Mouse (Mus musculus) embryonic facial prominence, embryonic 12.5 days (tissue): ENCODE results near the gene Recql. TPM values are rescaled to one million over a fixed set of nuclear protein-coding genes. Genes with fewer than 3 reads are reported as not detected.

Source experiments
- ATAC-seq: fragments of 200-750 bp; cut with Nextera tagmentation; 2 replicates; pipeline ENCODE4 v1.8.0; 2017; ENCODE audit not compliant: insufficient number of reproducible peaks, insufficient read depth, low FRiP score, low TSS enrichment
- H3K27ac ChIP-seq: fragments of 300-500 bp; sonication (generic); 2 replicates; pipeline ENCODE4 v1.5.1; 2016; ENCODE audit warnings: mild to moderate bottlenecking
- H3K27me3 ChIP-seq: fragments of 300-500 bp; sonication (generic); 2 replicates; pipeline ENCODE4 v1.6.1; 2016; ENCODE audit warnings: mild to moderate bottlenecking, moderate library complexity
- H3K36me3 ChIP-seq: fragments of 300-500 bp; sonication (generic); 2 replicates; pipeline ENCODE4 v1.6.1; 2016; ENCODE audit warnings: mild to moderate bottlenecking
- H3K4me1 ChIP-seq: fragments of 300-500 bp; sonication (generic); 2 replicates; pipeline ENCODE4 v1.6.1; 2016
- H3K4me2 ChIP-seq: fragments of 300-500 bp; sonication (generic); replicated peaks from 2 replicates; pipeline ENCODE4 v1.6.1; 2016; ENCODE audit warnings: mild to moderate bottlenecking, moderate library complexity
- H3K4me3 ChIP-seq: fragments of 300-500 bp; sonication (generic); 2 replicates; pipeline ENCODE4 v1.5.1; 2016; ENCODE audit warnings: mild to moderate bottlenecking
- H3K9ac ChIP-seq: fragments of 300-500 bp; sonication (generic); 2 replicates; pipeline ENCODE4 v1.6.1; 2016; ENCODE audit warnings: mild to moderate bottlenecking, moderate library complexity
- H3K9me3 ChIP-seq: fragments of 300-500 bp; sonication (generic); 2 replicates; pipeline ENCODE4 v1.6.1; 2016; ENCODE audit warnings: mild to moderate bottlenecking, moderate library complexity
- WGBS: fragments of 180-500 bp; shearing (Covaris S2); methylation state at CpG from one replicate; pipeline ENCODE4 v1.1.7; 2016; 5-methylcytosine and 5-hydroxymethylcytosine counted together
- polyA plus RNA-seq: library from polyadenylated mRNA; unstranded; fragments of >200 nt; fragmentation: Nextera tagmentation; extraction: Ambion mirVana; gene quantifications from 2 replicates; pipeline ENCODE4 v1.2.1, GENCODE M21; 2016

Recql gene
- 32.8 and 33.8 TPM in 2 replicates for polyA plus RNA-seq

- Histone ChIP-seq H3K27me3 (no peaks in the 10 kb centered on the region), H3K27ac (no peak within 1 kb of the TSS), H3K4me1 (peaks cover 12% of the 10 kb centered on the region; the same call in 1 of the 2 replicates), H3K9ac (peak within 1 kb of the TSS; percentile 86), H3K36me3 (no peaks in the 10 kb centered on the region), H3K4me3 (peak within 1 kb of the TSS; percentile 97), H3K9me3 (no peaks in the 10 kb centered on the region), H3K4me2 (peak within 1 kb of the TSS; percentile 69)
- peak; percentile 99 for ATAC-seq
- under 1% methylated on average over 87 of the region's 87 CpGs for WGBS
Measured at GRCm38 (mm10) chr6:142387011-142387754, at the start of gene Recql, which contains the start of gene Golt1b. TSS of gene Recql (minus strand) at chr6:142387087. TSS of gene Golt1b (plus strand) at chr6:142387221.

- Histone ChIP-seq H3K9me3 (no peaks in the 10 kb centered on the region), H3K4me2 (no peak overlapping the region), H3K4me3 (no peak overlapping the region), H3K36me3 (no peaks in the 10 kb centered on the region), H3K4me1 (no peaks in the 10 kb centered on the region), H3K9ac (no peak overlapping the region), H3K27ac (no peak overlapping the region), H3K27me3 (no peaks in the 10 kb centered on the region)
- no peak for ATAC-seq
Measured at GRCm38 (mm10) chr6:142429072-142429471, 42.2 kb upstream of the Recql start.

- no peak overlapping the region for H3K4me3 ChIP-seq
- H3K27ac ChIP-seq = no peak overlapping the region
- no peaks in the 10 kb centered on the region for H3K4me1 ChIP-seq
- no peak overlapping the region for H3K9ac ChIP-seq
- H3K9me3 ChIP-seq = no peaks in the 10 kb centered on the region
- no peaks in the 10 kb centered on the region for H3K36me3 ChIP-seq
- H3K27me3 ChIP-seq = no peaks in the 10 kb centered on the region
- WGBS = 78% methylated on average over 7 of the region's 7 CpGs
- no peak for ATAC-seq
- no peak overlapping the region for H3K4me2 ChIP-seq
Measured at GRCm38 (mm10) chr6:142424976-142425375, 38.1 kb upstream of the Recql start.

GRCm38 (mm10) chr6:142414597-142414996, 27.7 kb upstream of the Recql start:
- no peak for ATAC-seq
- peak overlapping the region; percentile 38 for H3K4me3 ChIP-seq
- peaks cover 6% of the 10 kb centered on the region; the same call in 1 of the 2 replicates for H3K4me1 ChIP-seq
- no peak overlapping the region for H3K9ac ChIP-seq
- H3K27ac ChIP-seq = no peak overlapping the region
- no peaks in the 10 kb centered on the region for H3K36me3 ChIP-seq
- no peaks in the 10 kb centered on the region for H3K9me3 ChIP-seq
- WGBS = 0% methylated on average over 24 of the region's 24 CpGs
- peak overlapping the region; percentile 75 for H3K4me2 ChIP-seq
- H3K27me3 ChIP-seq = peaks cover 26% of the 10 kb centered on the region

GRCm38 (mm10) chr6:142413845-142414244, 27.0 kb upstream of the Recql start:
- H3K9me3 ChIP-seq = no peaks in the 10 kb centered on the region
- H3K9ac ChIP-seq = no peak overlapping the region
- no peak overlapping the region for H3K4me3 ChIP-seq
- peaks cover 26% of the 10 kb centered on the region for H3K27me3 ChIP-seq
- no peak overlapping the region for H3K27ac ChIP-seq
- 10% methylated on average over 12 of the region's 12 CpGs for WGBS
- peak overlapping the region; percentile 75; the same call in 1 of the 2 replicates for H3K4me2 ChIP-seq
- H3K4me1 ChIP-seq = peaks cover 6% of the 10 kb centered on the region; the same call in 1 of the 2 replicates
- no peak for ATAC-seq
- no peaks in the 10 kb centered on the region for H3K36me3 ChIP-seq

GRCm38 (mm10) chr6:142412906-142413491, 26.1 kb upstream of the Recql start, which contains the start of gene Spx:
TSS of gene Spx (plus strand) at chr6:142413441.
- Histone ChIP-seq H3K27me3 (peaks cover 26% of the 10 kb centered on the region), H3K36me3 (no peaks in the 10 kb centered on the region), H3K9ac (no peak within 1 kb of the TSS), H3K4me1 (peaks cover 6% of the 10 kb centered on the region; the same call in 1 of the 2 replicates), H3K4me2 (peak within 1 kb of the TSS; percentile 75), H3K4me3 (peak within 1 kb of the TSS; percentile 38), H3K9me3 (no peaks in the 10 kb centered on the region), H3K27ac (no peak within 1 kb of the TSS)
- no peak for ATAC-seq
- WGBS = 67% methylated on average over 11 of the region's 11 CpGs

- Histone ChIP-seq H3K27me3 (peaks cover 26% of the 10 kb centered on the region), H3K9ac (no peak overlapping the region), H3K36me3 (no peaks in the 10 kb centered on the region), H3K4me1 (peaks cover 6% of the 10 kb centered on the region; the same call in 1 of the 2 replicates), H3K4me2 (no peak overlapping the region), H3K9me3 (no peaks in the 10 kb centered on the region), H3K4me3 (no peak overlapping the region), H3K27ac (no peak overlapping the region)
- WGBS = 24% methylated on average over 1 of the region's 1 CpGs
- ATAC-seq = no peak
Measured at GRCm38 (mm10) chr6:142411140-142411539, 24.3 kb upstream of the Recql start.

GRCm38 (mm10) chr6:142395756-142396155, 8.9 kb upstream of the Recql start:
- Histone ChIP-seq H3K4me2 (no peak overlapping the region), H3K27ac (no peak overlapping the region), H3K9me3 (no peaks in the 10 kb centered on the region), H3K36me3 (peaks cover 39% of the 10 kb centered on the region), H3K4me3 (no peak overlapping the region), H3K9ac (no peak overlapping the region), H3K27me3 (no peaks in the 10 kb centered on the region), H3K4me1 (no peaks in the 10 kb centered on the region)
- WGBS = 91% methylated on average over 6 of the region's 6 CpGs
- no peak for ATAC-seq

GRCm38 (mm10) chr6:142394669-142395068, 7.8 kb upstream of the Recql start:
- WGBS = 90% methylated on average over 5 of the region's 5 CpGs
- H3K27ac ChIP-seq = no peak overlapping the region
- no peaks in the 10 kb centered on the region for H3K4me1 ChIP-seq
- no peak overlapping the region for H3K4me3 ChIP-seq
- peaks cover 34% of the 10 kb centered on the region for H3K36me3 ChIP-seq
- H3K4me2 ChIP-seq = no peak overlapping the region
- no peak for ATAC-seq
- no peaks in the 10 kb centered on the region for H3K27me3 ChIP-seq
- no peaks in the 10 kb centered on the region for H3K9me3 ChIP-seq
- H3K9ac ChIP-seq = no peak overlapping the region

GRCm38 (mm10) chr6:142392312-142392711, 5.4 kb upstream of the Recql start:
- H3K4me2 ChIP-seq = no peak overlapping the region
- H3K9me3 ChIP-seq = no peaks in the 10 kb centered on the region
- no peak overlapping the region for H3K9ac ChIP-seq
- peaks cover 12% of the 10 kb centered on the region; the same call in 1 of the 2 replicates for H3K4me1 ChIP-seq
- no peak overlapping the region for H3K4me3 ChIP-seq
- 94% methylated on average over 5 of the region's 5 CpGs for WGBS
- ATAC-seq = no peak
- H3K27ac ChIP-seq = no peak overlapping the region
- no peaks in the 10 kb centered on the region for H3K27me3 ChIP-seq
- peaks cover 34% of the 10 kb centered on the region for H3K36me3 ChIP-seq

- no peak for ATAC-seq
Measured at GRCm38 (mm10) chr6:142389101-142389500, 2.2 kb upstream of the Recql start.

More at GRCm38 (mm10) chr6:142389101-142389500, 2.2 kb upstream of the Recql start:
- 82% methylated on average over 2 of the region's 2 CpGs for WGBS
- Histone ChIP-seq H3K4me3 (no peak overlapping the region), H3K27me3 (no peaks in the 10 kb centered on the region), H3K36me3 (peaks cover 9% of the 10 kb centered on the region; the same call in 1 of the 2 replicates), H3K9ac (no peak overlapping the region), H3K4me1 (peaks cover 12% of the 10 kb centered on the region; the same call in 1 of the 2 replicates), H3K4me2 (no peak overlapping the region; the same call in 1 of the 2 replicates), H3K27ac (no peak overlapping the region), H3K9me3 (no peaks in the 10 kb centered on the region)
